In the genomic region with DNA sequence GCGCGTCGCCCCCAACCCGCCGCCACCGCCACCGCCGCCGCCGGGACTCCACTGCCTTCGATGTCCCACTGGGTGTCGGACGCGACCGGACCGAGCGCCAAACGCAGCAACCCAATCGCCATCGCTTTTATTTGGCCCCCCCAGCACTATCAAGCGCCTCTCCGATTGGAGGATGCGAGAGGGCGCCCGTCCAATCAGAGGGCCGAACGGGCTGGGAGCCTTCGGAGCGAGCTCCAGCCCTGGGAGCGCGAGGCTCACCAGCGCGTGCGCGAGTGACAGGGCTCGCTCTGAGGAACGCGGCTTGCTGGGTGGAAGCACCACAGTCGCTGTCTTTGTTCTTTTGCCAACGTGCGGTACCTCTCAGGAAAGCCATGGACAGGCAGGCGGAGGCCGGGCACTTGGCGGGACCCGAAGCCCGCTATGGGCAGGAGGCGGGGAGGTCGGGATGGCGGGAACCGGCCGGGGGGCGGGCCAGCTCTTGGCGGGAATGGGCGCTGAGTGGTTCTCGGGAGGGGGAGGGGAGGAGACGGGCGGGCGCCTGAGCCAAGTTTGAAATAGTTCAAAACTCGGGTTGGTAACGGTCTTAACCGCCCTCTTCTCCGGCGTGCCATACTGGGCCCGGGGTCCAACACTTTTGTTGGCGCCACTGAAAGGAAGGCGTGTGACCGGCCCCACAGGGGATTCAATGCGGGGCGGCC, we compare ENCODE assay signal across 8 mouse cellular contexts. TPM values are rescaled to one million over a fixed set of nuclear protein-coding genes. Genes with fewer than 3 reads are reported as not detected.
DNase-seq lines count a peak whose midpoint lies in the region; ATAC-seq lines count a peak whose summit lies in the region.

A gene (minus strand): TSS at position 416 of the 698 bp plus-strand sequence.

- peak within 1 kb of the TSS; percentile 81 for H3K4me2 ChIP-seq in hindbrain, embryonic 16.5 days (ENCODE audit: low read length)

- H3K36me3 ChIP-seq in hindbrain, embryonic 16.5 days (ENCODE audit: control insufficient read depth, insufficient read depth, low read length): no peaks in the 10 kb centered on the region
- H3K36me3 ChIP-seq in macrophage (ENCODE audit: inconsistent target): no peaks in the 10 kb centered on the region

- under 1% methylated on average over 60 of the region's 69 CpGs for WGBS in hindbrain, embryonic 16.5 days
- WGBS in macrophage (ENCODE audit: missing documents): under 1% methylated on average over 65 of the region's 69 CpGs

- peak; percentile 95 for DNase-seq in T-cell, adult 2 months (ENCODE audit: low spot score)
- peak; percentile 98 for DNase-seq in cerebellum, postnatal 36 days
- DNase-seq in frontal cortex, postnatal 36 days (ENCODE audit: low spot score in 2 of 2): peak; percentile 96 to 97
- DNase-seq in left cerebral cortex, adult 18-20 months (ENCODE audit: low spot score in 2 of 2): peak; percentile 96 to 97
- DNase-seq in right cerebral cortex, adult 18-20 months: peak; percentile 97
- DNase-seq in urinary bladder, postnatal 10 days (ENCODE audit: low spot score): peak; percentile 81

- H3K9ac ChIP-seq in hindbrain, embryonic 16.5 days (ENCODE audit: low read depth, low read length): peak within 1 kb of the TSS; percentile 98

- H3K27ac ChIP-seq in hindbrain, embryonic 16.5 days (ENCODE audit: low read depth, low read length): peak within 1 kb of the TSS; percentile 98
- H3K27ac ChIP-seq in macrophage: peak within 1 kb of the TSS; percentile 85

- no peaks in the 10 kb centered on the region for H3K9me3 ChIP-seq in hindbrain, embryonic 16.5 days (ENCODE audit: control insufficient read depth, low read length)

- ATAC-seq in hindbrain, embryonic 16.5 days: peak; percentile 99

- peaks cover 38% of the 10 kb centered on the region for H3K79me2 ChIP-seq in macrophage (ENCODE audit: inconsistent target)

- peaks cover 5% of the 10 kb centered on the region for H3K4me1 ChIP-seq in hindbrain, embryonic 16.5 days (ENCODE audit: control insufficient read depth, insufficient read depth, low read depth, low read length)

- H3K27me3 ChIP-seq in hindbrain, embryonic 16.5 days (replicated peaks; ENCODE audit: control insufficient read depth, insufficient read depth, low read length): no peaks in the 10 kb centered on the region

- H3K4me3 ChIP-seq in hindbrain, embryonic 16.5 days (ENCODE audit: low read length): peak within 1 kb of the TSS; percentile 95
- peak within 1 kb of the TSS; percentile 64 for H3K4me3 ChIP-seq in macrophage (ENCODE audit: inconsistent target)

RNA-seq across cellular contexts. Expression of the gene that starts here (rescaled TPM):
- polyA plus RNA-seq in hindbrain, embryonic 16.5 days (2015; fragmentation: Nextera tagmentation; extraction: Ambion mirVana): 45.9 and 46.5 TPM in 2 replicates
- total RNA-seq in left cerebral cortex, adult 18-20 months (2021): 10 to 100 TPM; 12.1 to 12.9 TPM
- 10 to 100 TPM; 14.7 to 71.2 (median 36.7) TPM for total RNA-seq in macrophage (2018; cell fraction: chromatin; rRNA removed)
- total RNA-seq in macrophage (2018; cell fraction: cytosol; rRNA removed): 10 to 100 TPM; 10.3 to 16.2 (median 13.4) TPM
- total RNA-seq in macrophage (2018; cell fraction: nucleus; rRNA removed): 10 to 100 TPM; 11.9 to 92.6 (median 21.2) TPM
- 9.2 to 31.7 TPM (median 13.5 TPM) in 3 replicates for polyA plus RNA-seq in macrophage (2018)

Comparison
In these comparisons a context has a peak if more than half of its experiments do, and no peak if none do; other contexts are left out.
1. Peak in every context shown above with its lines: DNase-seq, ATAC-seq, H3K4me3 ChIP-seq and H3K27ac ChIP-seq.